30 mouse cellular contexts compared by ENCODE assay signal in the genomic region with DNA sequence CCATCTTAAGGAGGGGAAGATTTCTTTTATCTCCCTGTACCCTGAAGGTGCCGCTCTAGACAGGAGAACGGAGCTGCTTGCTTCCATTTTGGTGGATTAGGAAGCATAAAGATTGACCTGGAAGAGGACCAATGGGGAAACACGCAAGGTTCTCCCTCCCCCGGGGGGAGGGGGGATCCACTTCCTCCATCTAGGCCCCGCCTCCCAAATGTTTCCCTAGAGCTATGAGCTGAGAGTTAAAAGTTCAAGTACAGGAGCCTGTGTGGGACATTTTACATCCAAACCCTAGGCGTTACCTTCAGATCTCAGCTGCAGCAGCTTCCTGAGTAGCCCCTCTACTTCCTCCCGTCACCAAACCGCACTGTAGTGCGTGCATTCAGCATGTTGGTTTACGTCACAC. TPM values are rescaled to one million over a fixed set of nuclear protein-coding genes. Genes with fewer than 3 reads are reported as not detected.
A peak's percentile ranks its signal among the peaks of the same experiment; 100 is the strongest.
DNase-seq lines count a peak whose midpoint lies in the region; ATAC-seq and TF ChIP-seq lines count a peak whose summit lies in the region.
"Had no signal": no experiment of that assay in that cellular context is flagged by ENCODE, and none has a peak within 500 bp of the region (broad histone marks: within the 10 kb centered on the region; RNA-seq: fewer than 3 reads in every experiment).

No protein-coding gene starts in this region.

- no peak for TF ChIP-seq CTCF in testis, adult 2 months (IDR thresholded peaks at IDR 0.05; ENCODE audit: control insufficient read depth, insufficient read depth, insufficient replicate concordance, low read depth, low read length)
- TF ChIP-seq CTCF in layer of hippocampus, adult 2 months (conservative IDR thresholded peaks at IDR 0.05), result no peak

- peak overlapping the region; percentile 79 for H3K4me3 ChIP-seq in testis, adult 2 months (ENCODE audit: control insufficient read depth, low read depth, low read length)
- H3K4me3 ChIP-seq in layer of hippocampus, adult 2 months, result no peak overlapping the region
- H3K4me3 ChIP-seq in neural tube, embryonic 15.5 days (replicated peaks), result no peak overlapping the region
- H3K4me3 ChIP-seq: embryonic facial prominence, embryonic 13.5 days; embryonic facial prominence, embryonic 15.5 days; erythroblast, embryonic 14.5 days; forebrain, embryonic 10.5 days; forebrain, embryonic 12.5 days had no signal

- no peak for DNase-seq in testis, postnatal 10 days (ENCODE audit: low spot score)
- DNase-seq in ES-CJ7 (ENCODE audit: low read depth, low spot score) (peak; percentile 64), R1 (ENCODE audit: low read depth, low spot score) (peak; percentile 96)
- peak; percentile 68 for DNase-seq in testis, postnatal 14 days (ENCODE audit: low spot score)
- DNase-seq in layer of hippocampus, adult 2 months (ENCODE audit: low spot score in 2 of 2), result no peak
- DNase-seq: adrenal gland, adult 8-10 months; adrenal gland, postnatal 14 days; adrenal gland, postnatal 36 days; cerebellum, adult 11 months; cerebellum, adult 18-20 months; cerebellum, adult 8-10 months; cerebellum, adult 9-11 months; cerebellum, postnatal 14 days; cerebellum, postnatal 36 days; embryo, embryonic 11 days had no signal

- no peak overlapping the region for H3K4me2 ChIP-seq in neural tube, embryonic 15.5 days
- H3K4me2 ChIP-seq: embryonic facial prominence, embryonic 13.5 days; embryonic facial prominence, embryonic 15.5 days; forebrain, embryonic 12.5 days had no signal

- no peaks in the 10 kb centered on the region for H3K9me3 ChIP-seq in neural tube, embryonic 15.5 days (replicated peaks)
- H3K9me3 ChIP-seq: embryonic facial prominence, embryonic 13.5 days; embryonic facial prominence, embryonic 15.5 days; forebrain, embryonic 10.5 days had no signal

- no peaks in the 10 kb centered on the region for H3K27me3 ChIP-seq in testis, adult 2 months (ENCODE audit: control insufficient read depth, insufficient read depth, low read length)
- no peaks in the 10 kb centered on the region for H3K27me3 ChIP-seq in neural tube, embryonic 15.5 days (replicated peaks)
- H3K27me3 ChIP-seq: embryonic facial prominence, embryonic 13.5 days; embryonic facial prominence, embryonic 15.5 days; forebrain, embryonic 12.5 days; Patski had no signal

- H3K27ac ChIP-seq in testis, adult 2 months (ENCODE audit: control insufficient read depth, insufficient read depth, low read depth, low read length), result peak overlapping the region; percentile 32; the same call in 1 of the 2 replicates
- no peak overlapping the region for H3K27ac ChIP-seq in layer of hippocampus, adult 2 months
- no peak overlapping the region for H3K27ac ChIP-seq in neural tube, embryonic 15.5 days (replicated peaks)
- H3K27ac ChIP-seq: embryonic facial prominence, embryonic 13.5 days; embryonic facial prominence, embryonic 15.5 days; forebrain, embryonic 10.5 days; forebrain, embryonic 12.5 days had no signal

- no peak for ATAC-seq in cerebellum, adult (ENCODE audit: insufficient number of reproducible peaks, low FRiP score, low TSS enrichment)
- ATAC-seq in neural tube, embryonic 15.5 days (ENCODE audit: low FRiP score), result no peak
- ATAC-seq: activated CD4-positive, CD25-positive, alpha-beta regulatory T cell, adult 4 months; forebrain, embryonic 14.5 days; forebrain, embryonic 16.5 days; Patski had no signal

- 98% methylated on average over 10 of the region's 10 CpGs for WGBS in neural tube, embryonic 15.5 days

- TF ChIP-seq POLR2A in testis, adult 2 months (IDR thresholded peaks at IDR 0.05; ENCODE audit: control insufficient read depth, low read depth, low read length), result no peak

- no peaks in the 10 kb centered on the region for H3K36me3 ChIP-seq in testis, adult 2 months (ENCODE audit: control insufficient read depth, insufficient read depth, low read length)
- no peaks in the 10 kb centered on the region for H3K36me3 ChIP-seq in neural tube, embryonic 15.5 days
- H3K36me3 ChIP-seq: embryonic facial prominence, embryonic 13.5 days; embryonic facial prominence, embryonic 15.5 days; forebrain, embryonic 10.5 days; forebrain, embryonic 12.5 days; G1E had no signal

- peaks cover 8% of the 10 kb centered on the region for H3K4me1 ChIP-seq in testis, adult 2 months (ENCODE audit: control insufficient read depth, insufficient read depth, low read length)
- H3K4me1 ChIP-seq in neural tube, embryonic 15.5 days, result peaks cover 12% of the 10 kb centered on the region
- H3K4me1 ChIP-seq: embryonic facial prominence, embryonic 15.5 days had no signal

- no peak overlapping the region for H3K9ac ChIP-seq in neural tube, embryonic 15.5 days (replicated peaks)
- H3K9ac ChIP-seq: embryonic facial prominence, embryonic 13.5 days; embryonic facial prominence, embryonic 15.5 days; forebrain, embryonic 12.5 days had no signal

RNA-seq across cellular contexts. Expression of gene Dok5, which starts 56.5 kb away (rescaled TPM):
- polyA plus RNA-seq in testis, adult 2 months (2012; rRNA removed), result 0.07 and 0.11 TPM in 2 replicates
- total RNA-seq in layer of hippocampus, adult 2 months (2021), result 10 to 100 TPM; 12.5 to 14.7 TPM
- polyA plus RNA-seq in neural tube, embryonic 15.5 days (2015; fragmentation: Nextera tagmentation; extraction: Ambion mirVana), result 57.2 and 70.9 TPM in 2 replicates
- total RNA-seq: common myeloid progenitor, adult 5-6 weeks had no signal
- polyA plus RNA-seq: activated CD4-positive, CD25-positive, alpha-beta regulatory T cell, adult 4 months; C2C12; erythroblast, embryonic 14.5 days; G1E; Patski had no signal

Comparison
In these comparisons a context has a peak if more than half of its experiments do, and no peak if none do; other contexts are left out.
1. DNase-seq: peak in ES-CJ7 (single experiment), R1 (single experiment) and testis, postnatal 14 days (single experiment); none in testis, postnatal 10 days (single experiment) and layer of hippocampus, adult 2 months (0 of 2).
2. RNA of gene Dok5, which starts 56.5 kb away (polyA plus RNA-seq): 57.2 to 70.9 TPM in neural tube, embryonic 15.5 days; 0.07 to 0.11 TPM in testis, adult 2 months; every median in the first group is over 10 times any median in the second.